ENCODE assay signal across 8 mouse cellular contexts in the genomic region with DNA sequence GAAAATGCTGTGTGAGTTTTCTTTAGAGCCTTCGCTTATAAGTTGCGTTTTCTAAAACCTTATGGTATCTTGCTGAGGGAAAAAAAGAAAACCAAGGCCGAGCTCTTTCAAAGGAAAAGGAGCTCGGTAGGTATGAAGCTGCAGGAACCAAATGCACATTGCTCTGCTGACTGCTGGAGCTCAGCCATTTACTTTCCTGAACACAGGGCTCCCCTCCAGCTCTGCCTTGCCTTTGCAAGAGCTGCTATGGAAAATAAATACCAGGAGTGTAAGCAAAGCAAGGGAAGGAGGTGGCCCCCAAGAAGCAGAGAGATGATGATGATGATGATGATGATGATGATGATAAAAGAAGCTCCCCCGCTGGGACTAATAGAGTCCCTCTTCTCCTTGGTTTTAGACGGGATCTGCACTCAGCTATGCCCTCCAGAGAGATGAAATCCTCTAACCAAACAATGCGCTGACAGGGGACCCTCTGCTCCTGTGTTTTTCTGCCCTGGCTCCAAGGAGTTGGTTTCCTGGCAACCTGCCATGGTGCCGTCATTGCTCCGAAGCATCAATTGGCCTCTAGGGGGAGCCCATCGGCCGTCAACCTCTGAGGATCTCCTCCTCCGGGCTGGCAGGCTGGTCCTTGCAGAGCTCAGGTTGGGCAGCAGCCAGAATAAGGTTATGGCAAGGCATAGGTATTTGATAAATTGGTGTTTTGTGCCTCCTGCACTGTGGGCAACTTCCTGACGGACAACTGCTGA.
DNase-seq lines count a peak whose midpoint lies in the region; ATAC-seq and TF ChIP-seq lines count a peak whose summit lies in the region.

No protein-coding gene starts in this region.

- TF ChIP-seq CTCF in brain, embryonic 14.5 days (IDR thresholded peaks at IDR 0.05; ENCODE audit: borderline replicate concordance, extremely low read depth, insufficient read depth, insufficient read length), result peak; percentile 94

- peak overlapping the region; percentile 67; the same call in 1 of the 2 replicates for H3K27ac ChIP-seq in heart, embryonic 10.5 days
- no peak overlapping the region for H3K27ac ChIP-seq in kidney, embryonic 14.5 days (ENCODE audit: low read depth, low read length)
- no peak overlapping the region for H3K27ac ChIP-seq in limb, embryonic 12.5 days
- H3K27ac ChIP-seq in neural tube, embryonic 11.5 days (ENCODE audit: low read depth, low read length), result no peak overlapping the region

- peaks cover 14% of the 10 kb centered on the region; the same call in 1 of the 2 replicates for H3K4me1 ChIP-seq in heart, embryonic 10.5 days
- 0 out of 2 replicates have a peak, but pooled peaks cover 3% of the 10 kb centered on the region for H3K4me1 ChIP-seq in kidney, embryonic 14.5 days (ENCODE audit: control insufficient read depth, insufficient read depth, low read length)
- H3K4me1 ChIP-seq in limb, embryonic 12.5 days (replicated peaks), result peaks cover 9% of the 10 kb centered on the region
- H3K4me1 ChIP-seq in neural tube, embryonic 11.5 days (ENCODE audit: control insufficient read depth, insufficient read depth, low read length), result no peaks in the 10 kb centered on the region

- WGBS in heart, embryonic 10.5 days, result 28% methylated on average over 13 of the region's 13 CpGs
- 27% methylated on average over 13 of the region's 13 CpGs for WGBS in kidney, embryonic 14.5 days
- WGBS in limb, embryonic 12.5 days, result 30% methylated on average over 13 of the region's 13 CpGs
- WGBS in neural tube, embryonic 11.5 days, result 31% methylated on average over 13 of the region's 13 CpGs

- no peaks in the 10 kb centered on the region for H3K9me3 ChIP-seq in heart, embryonic 10.5 days
- no peaks in the 10 kb centered on the region for H3K9me3 ChIP-seq in kidney, embryonic 14.5 days (ENCODE audit: control insufficient read depth, low read length)
- H3K9me3 ChIP-seq in limb, embryonic 12.5 days, result no peaks in the 10 kb centered on the region
- H3K9me3 ChIP-seq in neural tube, embryonic 11.5 days (ENCODE audit: control insufficient read depth, low read length), result no peaks in the 10 kb centered on the region

- peak overlapping the region; percentile 33; the same call in 1 of the 2 replicates for H3K4me3 ChIP-seq in heart, embryonic 10.5 days
- no peak overlapping the region for H3K4me3 ChIP-seq in kidney, embryonic 14.5 days (ENCODE audit: low read length)
- no peak overlapping the region for H3K4me3 ChIP-seq in limb, embryonic 12.5 days (replicated peaks)
- H3K4me3 ChIP-seq in neural tube, embryonic 11.5 days (ENCODE audit: low read depth, low read length), result no peak overlapping the region

- H3K36me3 ChIP-seq in heart, embryonic 10.5 days, result no peaks in the 10 kb centered on the region
- no peaks in the 10 kb centered on the region for H3K36me3 ChIP-seq in kidney, embryonic 14.5 days (ENCODE audit: control insufficient read depth, insufficient read depth, low read length)
- no peaks in the 10 kb centered on the region for H3K36me3 ChIP-seq in limb, embryonic 12.5 days
- H3K36me3 ChIP-seq in neural tube, embryonic 11.5 days (ENCODE audit: control insufficient read depth, insufficient read depth, low read length), result no peaks in the 10 kb centered on the region

- H3K27me3 ChIP-seq in heart, embryonic 10.5 days (ENCODE audit: insufficient read depth, poor library complexity, severe bottlenecking), result no peaks in the 10 kb centered on the region
- no peaks in the 10 kb centered on the region for H3K27me3 ChIP-seq in kidney, embryonic 14.5 days (ENCODE audit: control insufficient read depth, insufficient read depth, low read length)
- H3K27me3 ChIP-seq in limb, embryonic 12.5 days, result peaks cover 4% of the 10 kb centered on the region; the same call in 1 of the 2 replicates
- no peaks in the 10 kb centered on the region for H3K27me3 ChIP-seq in neural tube, embryonic 11.5 days (ENCODE audit: control insufficient read depth, insufficient read depth, low read length)

- no peak overlapping the region; the same call in 1 of the 2 replicates for H3K4me2 ChIP-seq in kidney, embryonic 14.5 days (replicated peaks; ENCODE audit: low read depth, low read length)
- peak overlapping the region; percentile 21 for H3K4me2 ChIP-seq in limb, embryonic 12.5 days
- 0 out of 2 replicates have a peak overlapping the region, but pooled peaks have one; percentile 9 for H3K4me2 ChIP-seq in neural tube, embryonic 11.5 days (ENCODE audit: low read depth)

- H3K9ac ChIP-seq in kidney, embryonic 14.5 days (ENCODE audit: low read depth, low read length), result no peak overlapping the region
- no peak overlapping the region for H3K9ac ChIP-seq in limb, embryonic 12.5 days (replicated peaks)
- H3K9ac ChIP-seq in neural tube, embryonic 11.5 days (ENCODE audit: low read length), result peak overlapping the region; percentile 22; the same call in 1 of the 2 replicates

- DNase-seq in 3134 (ENCODE audit: extremely low read depth, insufficient read length, low spot score), result peak; percentile 43
- peak; percentile 97 for DNase-seq in brain, embryonic 14.5 days (ENCODE audit: low read depth)
- peak; percentile 1 for DNase-seq in fat pad, adult 2 months (ENCODE audit: extremely low read depth, low read depth, low spot score)
- DNase-seq in heart, embryonic 10.5 days (ENCODE audit: low spot score), result peak; percentile 94
- DNase-seq in neural tube, embryonic 11.5 days (ENCODE audit: low spot score), result peak; percentile 93
- peak; percentile 96 for DNase-seq in testis, postnatal 10 days (ENCODE audit: low spot score)

- peak; percentile 52; the same call in 1 of the 2 replicates for ATAC-seq in kidney, embryonic 14.5 days (ENCODE audit: low FRiP score, low TSS enrichment)
- no peak for ATAC-seq in limb, embryonic 12.5 days (ENCODE audit: insufficient number of reproducible peaks, insufficient read depth, low FRiP score, low TSS enrichment, low read depth)
- peak; percentile 50; the same call in 1 of the 2 replicates for ATAC-seq in neural tube, embryonic 11.5 days (ENCODE audit: insufficient read depth, low FRiP score, low TSS enrichment)

- TF ChIP-seq POLR2A in brain, embryonic 14.5 days (IDR thresholded peaks at IDR 0.05; ENCODE audit: borderline replicate concordance, extremely low read depth, insufficient read depth, insufficient read length, poor library complexity, severe bottlenecking), result no peak

Comparison
In these comparisons a context has a peak if more than half of its experiments do, and no peak if none do; other contexts are left out.
1. DNase-seq: peak in every context shown above with its lines; median percentile 97 in brain, embryonic 14.5 days; 96 in testis, postnatal 10 days; 94 in heart, embryonic 10.5 days; 93 in neural tube, embryonic 11.5 days; 43 in 3134; 1 in fat pad, adult 2 months.